8 mouse cellular contexts compared by ENCODE assay signal in genomic region chr15:56278622-56279301, GRCm38 (mm10).
DNase-seq lines count a peak whose midpoint lies in the region; ATAC-seq lines count a peak whose summit lies in the region.

No protein-coding gene starts in this region.

- WGBS in hindbrain, embryonic 11.5 days = 62% methylated on average over 7 of the region's 7 CpGs
- WGBS in hindbrain, embryonic 10.5 days = 75% methylated on average over 7 of the region's 7 CpGs
- WGBS in intestine, embryonic 14.5 days = 24% methylated on average over 7 of the region's 7 CpGs

- peak; percentile 24 for DNase-seq in hindbrain, embryonic 11.5 days (ENCODE audit: low spot score)
- no peak for DNase-seq in hindbrain, embryonic 10.5 days (ENCODE audit: low spot score)
- DNase-seq in brain, adult 2 months (ENCODE audit: low read depth, low spot score) = peak; percentile 40
- DNase-seq in gastrocnemius, postnatal 4 days (ENCODE audit: low spot score in 2 of 2) = peak; percentile 71 to 85
- peak; percentile 78 for DNase-seq in intestine, embryonic 14.5 days (ENCODE audit: low spot score)
- DNase-seq in lung, adult 18-20 months = peak; percentile 17 to 57
- DNase-seq in retina, postnatal 7 days (ENCODE audit: low read depth, low spot score) = peak; percentile 25

- no peaks in the 10 kb centered on the region for H3K9me3 ChIP-seq in hindbrain, embryonic 11.5 days (ENCODE audit: control insufficient read depth, low read length)
- no peaks in the 10 kb centered on the region for H3K9me3 ChIP-seq in hindbrain, embryonic 10.5 days
- H3K9me3 ChIP-seq in intestine, embryonic 14.5 days (ENCODE audit: control insufficient read depth, low read length) = no peaks in the 10 kb centered on the region

- H3K27me3 ChIP-seq in hindbrain, embryonic 11.5 days (ENCODE audit: control insufficient read depth, insufficient read depth, low read length) = no peaks in the 10 kb centered on the region
- H3K27me3 ChIP-seq in hindbrain, embryonic 10.5 days (ENCODE audit: insufficient read depth, poor library complexity, severe bottlenecking) = no peaks in the 10 kb centered on the region
- H3K27me3 ChIP-seq in intestine, embryonic 14.5 days (replicated peaks; ENCODE audit: control insufficient read depth, insufficient read depth, low read length) = no peaks in the 10 kb centered on the region

- ATAC-seq in hindbrain, embryonic 11.5 days (ENCODE audit: low FRiP score) = peak; percentile 49; the same call in 1 of the 2 replicates
- peak; percentile 81; the same call in 1 of the 2 replicates for ATAC-seq in intestine, embryonic 14.5 days (replicated peaks; ENCODE audit: low FRiP score, low TSS enrichment, low read depth)
- ATAC-seq in activated CD4-positive, CD25-positive, alpha-beta regulatory T cell, adult 4 months = no peak

- H3K27ac ChIP-seq in hindbrain, embryonic 11.5 days (ENCODE audit: low read depth, low read length) = no peak overlapping the region
- H3K27ac ChIP-seq in hindbrain, embryonic 10.5 days = no peak overlapping the region
- no peak overlapping the region for H3K27ac ChIP-seq in intestine, embryonic 14.5 days (ENCODE audit: low read depth)

- no peak overlapping the region for H3K4me3 ChIP-seq in hindbrain, embryonic 11.5 days (ENCODE audit: low read depth, low read length)
- H3K4me3 ChIP-seq in hindbrain, embryonic 10.5 days = no peak overlapping the region
- no peak overlapping the region for H3K4me3 ChIP-seq in intestine, embryonic 14.5 days (ENCODE audit: low read depth, low read length)

- H3K4me2 ChIP-seq in hindbrain, embryonic 11.5 days (replicated peaks; ENCODE audit: low read depth, low read length) = no peak overlapping the region
- no peak overlapping the region; the same call in 1 of the 2 replicates for H3K4me2 ChIP-seq in intestine, embryonic 14.5 days (ENCODE audit: low read length)

- no peak overlapping the region for H3K9ac ChIP-seq in hindbrain, embryonic 11.5 days (ENCODE audit: low read depth, low read length)
- no peak overlapping the region for H3K9ac ChIP-seq in intestine, embryonic 14.5 days (ENCODE audit: low read length)

- H3K4me1 ChIP-seq in hindbrain, embryonic 11.5 days (replicated peaks; ENCODE audit: control insufficient read depth, insufficient read depth, low read length) = no peaks in the 10 kb centered on the region
- no peaks in the 10 kb centered on the region for H3K4me1 ChIP-seq in hindbrain, embryonic 10.5 days (replicated peaks)
- H3K4me1 ChIP-seq in intestine, embryonic 14.5 days (replicated peaks; ENCODE audit: control insufficient read depth, insufficient read depth, low read length) = peaks cover 16% of the 10 kb centered on the region

- no peaks in the 10 kb centered on the region for H3K36me3 ChIP-seq in hindbrain, embryonic 11.5 days (ENCODE audit: control insufficient read depth, insufficient read depth, low read length)
- H3K36me3 ChIP-seq in hindbrain, embryonic 10.5 days = no peaks in the 10 kb centered on the region
- H3K36me3 ChIP-seq in intestine, embryonic 14.5 days (ENCODE audit: control insufficient read depth, insufficient read depth, low read length) = no peaks in the 10 kb centered on the region
